Mouse (Mus musculus): ENCODE data around the gene Stk40.

Stk40 gene

DNA sequence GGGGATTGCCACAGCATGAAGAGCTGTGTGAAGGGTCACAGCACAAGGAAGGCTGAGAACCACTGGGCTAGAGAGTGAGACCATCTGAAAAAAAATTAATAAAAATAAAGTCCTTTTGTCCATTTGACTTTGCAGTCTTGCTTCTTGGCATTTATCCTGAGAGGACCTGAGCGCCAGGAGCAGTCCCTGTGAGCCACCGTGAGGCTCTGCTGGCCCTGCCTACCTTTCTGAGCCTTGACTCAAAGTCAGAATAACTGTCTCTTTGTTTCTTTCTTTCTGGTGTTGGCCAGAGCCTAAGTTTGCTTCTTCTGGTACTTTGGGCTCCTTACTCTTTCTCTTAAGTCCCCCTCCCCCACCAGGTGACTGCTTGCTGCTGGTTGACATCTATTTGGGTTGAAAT lies 16.7 kb downstream of the Stk40 start:
- in situ Hi-C loops (cut with MboI, MseI), result no loop called here

GRCm38 (mm10) chr4:126123309-126124040 lies 19.7 kb downstream of the Stk40 start:
- in situ Hi-C loops (cut with MboI, MseI), result no loop called here

DNA sequence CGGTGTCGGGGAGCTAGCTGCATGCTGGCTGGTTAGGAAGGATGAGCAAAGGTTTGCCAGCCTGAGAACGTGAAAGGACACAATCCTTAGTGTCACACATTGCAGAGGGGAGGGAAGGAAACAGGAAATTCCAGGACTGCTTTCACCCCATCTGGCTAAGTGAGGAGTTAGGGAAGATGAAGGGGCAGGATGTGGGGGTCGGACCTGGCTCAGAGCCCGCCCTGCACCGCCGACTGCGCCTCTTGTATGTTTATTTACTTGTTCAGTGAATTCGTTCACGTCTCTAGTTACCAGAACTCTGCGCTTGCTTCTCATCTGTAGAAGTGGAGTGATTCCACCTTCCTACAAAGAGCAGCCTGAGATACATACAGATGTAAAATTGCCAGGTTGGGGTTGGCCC lies 26.7 kb downstream of the Stk40 start:
- in situ Hi-C loops (cut with MboI, MseI), result no loop called here

DNA sequence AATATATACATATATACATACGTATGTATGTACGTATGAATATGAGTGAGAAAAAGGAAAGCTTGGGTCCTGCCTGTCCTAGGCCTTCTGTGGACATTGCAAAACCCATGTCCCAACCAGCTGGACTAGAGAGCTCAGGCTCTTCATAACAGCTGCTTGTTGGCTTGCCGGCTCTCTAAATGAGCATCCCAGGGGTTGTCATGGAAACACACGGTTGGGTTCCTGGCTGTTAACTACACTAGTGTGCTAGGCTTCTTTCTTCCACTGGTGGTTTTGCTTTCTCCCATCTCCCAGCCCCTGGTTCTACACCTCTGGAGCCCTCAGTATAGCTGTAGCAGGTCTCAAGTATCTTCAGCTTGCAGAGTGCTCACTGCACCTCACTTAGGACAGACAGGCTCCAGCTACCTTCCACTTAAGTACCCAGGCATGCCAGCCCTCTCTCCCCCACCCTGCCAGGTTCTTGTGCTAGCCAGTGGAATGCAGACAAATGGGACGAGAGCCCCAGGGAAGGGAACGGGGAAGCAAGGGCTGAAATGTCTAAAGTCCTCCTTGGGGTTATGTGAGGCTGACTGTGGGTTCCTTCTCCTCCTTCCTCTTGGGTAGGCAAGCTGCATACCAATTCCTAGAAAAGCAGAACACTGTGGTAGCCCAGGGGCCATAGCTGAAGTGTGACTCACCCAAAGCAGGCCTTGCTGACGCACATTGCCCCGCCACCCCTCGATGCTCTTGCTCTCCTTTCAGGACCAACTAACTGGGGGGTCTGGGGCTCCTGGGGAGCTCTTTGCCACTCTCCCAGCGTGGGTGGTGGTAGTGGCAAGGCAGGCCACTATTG lies 27.7 kb downstream of the Stk40 start:
- in situ Hi-C loops (cut with MboI, MseI), result no loop called here

DNA sequence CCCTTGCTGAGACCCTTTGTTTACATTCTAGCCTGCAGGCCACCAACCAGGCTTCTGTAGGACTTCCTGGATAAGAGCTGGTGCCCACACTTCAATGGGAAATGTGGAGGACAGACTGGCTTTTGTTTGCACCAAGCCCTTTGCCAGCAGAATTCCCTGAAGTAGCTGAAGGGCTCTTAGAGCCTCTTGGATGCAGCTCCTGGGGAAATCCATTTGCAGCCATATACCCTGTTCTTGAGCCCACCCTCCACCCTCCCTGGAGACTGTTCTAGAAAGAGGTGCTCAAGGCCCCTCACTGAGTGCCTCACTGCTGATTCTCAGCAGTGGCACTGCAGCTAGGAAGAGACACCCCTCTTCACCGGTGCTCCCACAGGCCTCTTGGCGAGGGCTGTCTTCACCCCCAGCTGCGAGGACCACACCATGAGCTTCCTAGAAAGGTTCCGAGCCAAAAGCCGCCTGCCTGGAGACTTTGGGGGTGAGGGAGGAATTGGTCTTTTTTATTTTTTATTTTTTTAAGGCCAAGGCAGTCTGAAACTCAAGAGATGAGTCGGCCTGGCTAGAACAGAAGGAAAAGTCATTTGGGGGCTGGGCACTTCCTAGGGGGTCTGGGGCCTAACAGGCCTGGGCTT lies 29.0 kb downstream of the Stk40 start:
- in situ Hi-C loops (cut with MboI, MseI), result no loop called here

GRCm38 (mm10) chr4:126134236-126134635 lies 30.5 kb downstream of the Stk40 start:
- in situ Hi-C loops (cut with MboI, MseI), result no loop called here

GRCm38 (mm10) chr4:126134639-126135038 lies 30.9 kb downstream of the Stk40 start:
- in situ Hi-C loops (cut with MboI, MseI), result no loop called here

- in situ Hi-C loops (cut with MboI, MseI), result no loop called here
These were observed 34.0 kb downstream of the Stk40 start for GRCm38 (mm10) chr4:126137773-126138172.

DNA sequence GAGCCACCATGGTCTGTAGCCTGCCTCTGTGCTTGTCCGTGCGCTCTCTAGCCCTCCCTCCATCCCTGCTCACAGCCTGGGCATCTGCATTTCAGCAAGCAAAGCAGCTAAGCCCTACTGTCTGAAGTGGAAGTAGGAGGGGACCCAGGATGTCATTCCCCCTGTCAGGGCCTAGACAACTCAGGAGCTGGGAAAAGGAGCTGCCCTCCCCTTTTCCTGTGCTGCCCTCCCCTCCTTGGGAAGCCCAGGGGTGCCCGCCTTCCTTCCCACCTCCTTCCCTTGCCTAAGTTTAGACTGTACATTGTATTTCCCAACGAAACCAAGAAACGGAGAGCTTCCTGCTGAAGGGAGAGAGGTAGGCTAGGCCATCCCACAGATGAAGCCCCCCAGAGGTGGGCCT lies 37.3 kb downstream of the Stk40 start:
- in situ Hi-C loops (cut with MboI, MseI), result no loop called here

- in situ Hi-C loops (cut with MboI, MseI), result no loop called here
These were observed 41.6 kb downstream of the Stk40 start for GRCm38 (mm10) chr4:126145396-126145795.

GRCm38 (mm10) chr4:126146974-126147532 lies 43.3 kb downstream of the Stk40 start:
- in situ Hi-C loops (cut with MboI, MseI), result no loop called here

- in situ Hi-C loops (cut with MboI, MseI), result no loop called here
These were observed 43.9 kb downstream of the Stk40 start, which contains the start of gene Eva1b for GRCm38 (mm10) chr4:126147533-126148160. Gene Eva1b, plus strand, starts transcription at chr4:126147744.

GRCm38 (mm10) chr4:126148161-126148961 lies 44.6 kb downstream of the Stk40 start:
- in situ Hi-C loops (cut with MboI, MseI), result no loop called here

DNA sequence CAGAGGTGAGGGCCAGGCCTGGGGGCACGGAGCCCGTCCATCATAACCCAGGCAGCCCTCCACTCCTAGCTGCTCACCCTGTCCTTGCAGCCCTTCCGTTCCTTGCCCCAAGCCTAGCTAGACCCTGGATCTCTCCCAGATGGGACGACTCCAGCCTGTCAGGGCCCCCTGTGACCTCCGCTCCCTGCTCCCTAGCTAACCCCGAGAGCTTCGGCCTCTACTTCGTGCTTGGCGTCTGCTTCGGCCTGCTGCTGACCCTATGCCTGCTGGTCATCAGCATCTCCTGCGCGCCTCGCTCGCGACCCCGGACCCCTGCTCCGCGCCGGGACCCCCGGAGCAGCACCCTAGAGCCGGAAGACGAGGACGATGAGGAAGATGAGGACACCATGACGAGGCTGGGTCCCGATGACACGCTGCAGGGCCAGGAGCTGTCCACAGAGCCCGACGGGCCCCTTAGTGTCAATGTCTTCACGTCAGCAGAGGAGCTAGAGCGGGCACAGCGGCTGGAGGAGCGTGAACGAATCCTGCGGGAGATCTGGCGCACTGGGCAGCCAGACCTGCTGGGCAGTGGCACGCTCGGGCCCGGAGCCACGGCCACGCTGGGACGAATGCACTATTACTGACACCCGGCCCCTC lies 45.4 kb downstream of the Stk40 start:
- in situ Hi-C loops (cut with MboI, MseI), result no loop called here

- in situ Hi-C loops (cut with MboI, MseI), result loop anchor here (5.0 to 25.0 kb wide), 2 partner anchors 62 to 1088 kb away; partner anchors contain the start of gene Smim12 (in 1 of the 2)
These were observed 46.0 kb downstream of the Stk40 start for GRCm38 (mm10) chr4:126149798-126150197.

GRCm38 (mm10) chr4:126150297-126150948 lies 46.7 kb downstream of the Stk40 start:
- in situ Hi-C loops (cut with MboI, MseI), result loop anchor here (5.0 to 25.0 kb wide), 2 partner anchors 63 to 1087 kb away; partner anchors contain the start of gene Smim12 (in 1 of the 2)

DNA sequence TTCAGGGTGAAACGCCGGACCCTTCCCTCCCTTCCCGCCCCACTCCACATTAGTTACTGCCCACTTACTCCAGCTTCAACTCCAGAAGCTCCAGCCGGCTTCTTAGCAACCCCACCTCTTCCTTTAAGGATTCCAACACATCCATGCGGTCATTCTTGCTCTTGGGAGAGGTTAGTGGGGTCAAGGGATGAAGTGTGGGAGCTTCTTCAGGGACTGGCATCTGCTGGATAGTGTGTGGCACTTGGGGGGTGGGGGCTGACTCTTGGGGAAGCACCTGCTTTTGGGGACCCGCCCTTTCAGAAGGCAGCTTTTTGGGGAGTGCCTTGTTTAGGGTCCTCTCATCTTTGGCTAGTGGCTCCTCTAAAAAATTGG lies 47.2 kb downstream of the Stk40 start:
- in situ Hi-C loops (cut with MboI, MseI), result loop anchor here (5.0 to 25.0 kb wide), 2 partner anchors 64 to 1086 kb away; partner anchors contain the start of gene Smim12 (in 1 of the 2)

GRCm38 (mm10) chr4:126151701-126152440 lies 48.1 kb downstream of the Stk40 start:
- in situ Hi-C loops (cut with MboI, MseI), result loop anchor here (5.0 to 25.0 kb wide), 2 partner anchors 65 to 1085 kb away; partner anchors contain the start of gene Smim12 (in 1 of the 2)
